Mouse (Mus musculus) C2C12 (cell line): ENCODE results near the gene Hus1.

Experiments
- CTCF ChIP-seq: IDR thresholded peaks from one replicate; pipeline ENCODE4 v1.5.1; 2011; ENCODE audit not compliant: control insufficient read depth, insufficient read depth, insufficient read length
- FOSL1 ChIP-seq: IDR thresholded peaks from one replicate; pipeline ENCODE4 v1.8.0; 2011; ENCODE audit warnings: mild to moderate bottlenecking, low read length; ENCODE audit not compliant: poor library complexity, insufficient read depth, severe bottlenecking
- MYOD1 ChIP-seq: IDR thresholded peaks from one replicate; pipeline ENCODE4 v1.6.1; 2011; ENCODE audit warnings: low read depth; ENCODE audit not compliant: control insufficient read depth, insufficient read length
- USF1 ChIP-seq: IDR thresholded peaks from one replicate; pipeline ENCODE4 v1.6.1; 2011; ENCODE audit warnings: low read depth, mild to moderate bottlenecking, control low read depth, moderate library complexity

DNA sequence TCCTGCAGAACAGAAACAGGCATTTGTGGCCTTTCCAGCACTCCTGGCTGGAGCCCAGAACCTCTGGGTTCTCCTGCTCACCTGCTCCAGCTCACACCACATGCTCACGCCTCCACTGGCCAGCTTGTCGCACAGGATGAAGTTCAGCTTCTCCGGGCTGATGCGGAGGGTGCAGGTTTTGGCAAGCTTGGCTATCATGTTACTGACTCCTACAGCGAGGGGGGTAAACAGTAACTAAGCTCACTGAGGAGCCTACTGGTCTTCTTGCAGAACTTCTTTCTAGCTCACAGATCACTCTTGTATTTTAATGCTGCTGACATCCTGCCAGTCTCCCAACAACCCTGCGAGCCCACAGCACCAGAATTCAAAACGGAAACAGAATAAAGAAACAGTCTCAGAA, 575 bp downstream of the Hus1 start:
- TF ChIP-seq FOSL1 (no peak), USF1 (no peak), MYOD1 (no peak), CTCF (no peak)
